Comparison of ENCODE assay signal across 8 mouse cellular contexts in genomic region chr17:21534460-21535095, GRCm38 (mm10). TPM values are rescaled to one million over a fixed set of nuclear protein-coding genes. Genes with fewer than 3 reads are reported as not detected.
DNase-seq lines count a peak whose midpoint lies in the region; ATAC-seq and TF ChIP-seq lines count a peak whose summit lies in the region.

No protein-coding gene starts in this region.

- no peak overlapping the region for H3K9ac ChIP-seq in hindbrain, embryonic 12.5 days
- H3K9ac ChIP-seq in midbrain, embryonic 12.5 days (replicated peaks): no peak overlapping the region

- TF ChIP-seq CTCF in brain, embryonic 14.5 days (IDR thresholded peaks at IDR 0.05; ENCODE audit: borderline replicate concordance, extremely low read depth, insufficient read depth, insufficient read length): peak; percentile 43; the same call in 1 of the 2 replicates

- TF ChIP-seq POLR2A in brain, embryonic 14.5 days (IDR thresholded peaks at IDR 0.05; ENCODE audit: borderline replicate concordance, extremely low read depth, insufficient read depth, insufficient read length, poor library complexity, severe bottlenecking): no peak

- no peak overlapping the region for H3K4me2 ChIP-seq in hindbrain, embryonic 12.5 days (replicated peaks)
- no peak overlapping the region; the same call in 1 of the 2 replicates for H3K4me2 ChIP-seq in midbrain, embryonic 12.5 days (replicated peaks)

- H3K27ac ChIP-seq in hindbrain, embryonic 12.5 days: no peak overlapping the region
- no peak overlapping the region for H3K27ac ChIP-seq in midbrain, embryonic 12.5 days (replicated peaks)

- DNase-seq in left cerebral cortex, adult 11 months (ENCODE audit: low spot score): peak; percentile 83
- DNase-seq in left cerebral cortex, postnatal 36 days (ENCODE audit: low spot score in 2 of 2): no peak
- DNase-seq in brain, embryonic 14.5 days (ENCODE audit: low read depth): peak; percentile 92
- DNase-seq in left cerebral cortex, postnatal 10 days (ENCODE audit: extremely low spot score in 1 of 2, low spot score in 2 of 2): peak; percentile 20 to 84
- peak; percentile 68 for DNase-seq in thymus, postnatal 14 days

- H3K9me3 ChIP-seq in hindbrain, embryonic 12.5 days (replicated peaks): no peaks in the 10 kb centered on the region
- H3K9me3 ChIP-seq in midbrain, embryonic 12.5 days: no peaks in the 10 kb centered on the region

- 27% methylated on average over 4 of the region's 4 CpGs for WGBS in hindbrain, embryonic 12.5 days
- 24% methylated on average over 4 of the region's 4 CpGs for WGBS in midbrain, embryonic 12.5 days

- H3K27me3 ChIP-seq in hindbrain, embryonic 12.5 days: no peaks in the 10 kb centered on the region
- H3K27me3 ChIP-seq in midbrain, embryonic 12.5 days: no peaks in the 10 kb centered on the region

- no peak overlapping the region for H3K4me3 ChIP-seq in hindbrain, embryonic 12.5 days
- H3K4me3 ChIP-seq in midbrain, embryonic 12.5 days: no peak overlapping the region

- peak; percentile 74 for ATAC-seq in erythroblast, adult 5-6 weeks (replicated peaks; ENCODE audit: low FRiP score, poor library complexity, severe bottlenecking)
- ATAC-seq in hindbrain, embryonic 12.5 days (ENCODE audit: low FRiP score): 0 out of 2 replicates have a peak, but pooled peaks have one; percentile 1
- ATAC-seq in midbrain, embryonic 12.5 days (ENCODE audit: low FRiP score, low read depth): peak; percentile 16

- no peaks in the 10 kb centered on the region for H3K36me3 ChIP-seq in hindbrain, embryonic 12.5 days
- no peaks in the 10 kb centered on the region for H3K36me3 ChIP-seq in midbrain, embryonic 12.5 days

- intact Hi-C loops in left cerebral cortex, postnatal 36 days (cut with DNase I): loop anchor here (10.0 kb wide), 2 partner anchors 300 to 590 kb away; partner anchors contain the start of gene Ppp2r1a
- intact Hi-C loops in left cerebral cortex, postnatal 10 days (cut with DNase I): no loop called here

- H3K4me1 ChIP-seq in hindbrain, embryonic 12.5 days: peaks cover 15% of the 10 kb centered on the region
- peaks cover 15% of the 10 kb centered on the region for H3K4me1 ChIP-seq in midbrain, embryonic 12.5 days

RNA-seq across cellular contexts. Expression of gene Zfp52, which starts 0.8 kb away (rescaled TPM):
- total RNA-seq in left cerebral cortex, postnatal 36 days (2021): 1 to 10 TPM; 4.9 to 7.5 TPM
- 1.0 and 1.5 TPM in 2 replicates for polyA plus RNA-seq in brain, embryonic 14.5 days (2012; rRNA removed)
- total RNA-seq in erythroblast, adult 5-6 weeks (2015; ENCODE audit: low replicate concordance): 9.4 and 13.3 TPM in 2 replicates
- 3.8 and 5.2 TPM in 2 replicates for total RNA-seq in erythroblast, adult 5-6 weeks (2017; ENCODE audit: low replicate concordance)
- polyA plus RNA-seq in hindbrain, embryonic 12.5 days (2016; fragmentation: Nextera tagmentation; extraction: Ambion mirVana): 2.7 and 3.3 TPM in 2 replicates
- total RNA-seq in left cerebral cortex, postnatal 10 days (2021): 1 to 10 TPM; 7.1 to 7.2 TPM
- polyA plus RNA-seq in midbrain, embryonic 12.5 days (2016; fragmentation: Nextera tagmentation; extraction: Ambion mirVana): 2.0 TPM in 2 replicates

RNA-seq across cellular contexts. Expression of gene Zfp948, which starts 32.2 kb away (rescaled TPM):
- total RNA-seq in left cerebral cortex, postnatal 36 days (2021): 10 to 100 TPM; 10.0 to 11.0 TPM
- 12.1 and 14.4 TPM in 2 replicates for polyA plus RNA-seq in brain, embryonic 14.5 days (2012; rRNA removed)
- 2.5 and 3.3 TPM in 2 replicates for total RNA-seq in erythroblast, adult 5-6 weeks (2015; ENCODE audit: low replicate concordance)
- total RNA-seq in erythroblast, adult 5-6 weeks (2017; ENCODE audit: low replicate concordance): 0.28 and 0.77 TPM in 2 replicates
- 15.7 and 17.1 TPM in 2 replicates for polyA plus RNA-seq in hindbrain, embryonic 12.5 days (2016; fragmentation: Nextera tagmentation; extraction: Ambion mirVana)
- 10 to 100 TPM; 17.1 to 17.6 TPM for total RNA-seq in left cerebral cortex, postnatal 10 days (2021)
- polyA plus RNA-seq in midbrain, embryonic 12.5 days (2016; fragmentation: Nextera tagmentation; extraction: Ambion mirVana): 13.2 and 14.1 TPM in 2 replicates

RNA-seq across cellular contexts. Expression of gene Zfp53, which starts 45.8 kb away (rescaled TPM):
- 1 to 10 TPM; 3.6 to 4.5 TPM for total RNA-seq in left cerebral cortex, postnatal 36 days (2021)
- 3.6 and 4.1 TPM in 2 replicates for polyA plus RNA-seq in brain, embryonic 14.5 days (2012; rRNA removed)
- total RNA-seq in erythroblast, adult 5-6 weeks (2015; ENCODE audit: low replicate concordance): 2.1 and 15.8 TPM in 2 replicates
- total RNA-seq in erythroblast, adult 5-6 weeks (2017; ENCODE audit: low replicate concordance): 0.84 and 6.5 TPM in 2 replicates
- 8.5 and 11.3 TPM in 2 replicates for polyA plus RNA-seq in hindbrain, embryonic 12.5 days (2016; fragmentation: Nextera tagmentation; extraction: Ambion mirVana)
- 1 to 10 TPM; 4.9 to 5.4 TPM for total RNA-seq in left cerebral cortex, postnatal 10 days (2021)
- 8.4 and 8.5 TPM in 2 replicates for polyA plus RNA-seq in midbrain, embryonic 12.5 days (2016; fragmentation: Nextera tagmentation; extraction: Ambion mirVana)

Comparison
In these comparisons a context has a peak if more than half of its experiments do, and no peak if none do; other contexts are left out.
1. DNase-seq: peak in left cerebral cortex, adult 11 months (single experiment), brain, embryonic 14.5 days (single experiment), left cerebral cortex, postnatal 10 days (2 of 2) and thymus, postnatal 14 days (single experiment); none in left cerebral cortex, postnatal 36 days (0 of 2).
2. ATAC-seq: peak in every context shown above with its lines; median percentile 74 in erythroblast, adult 5-6 weeks; 16 in midbrain, embryonic 12.5 days; 1 in hindbrain, embryonic 12.5 days.